17 mouse cellular contexts compared by ENCODE assay signal in genomic region chr12:53999647-54000637, GRCm38 (mm10).
DNase-seq lines count a peak whose midpoint lies in the region; ATAC-seq lines count a peak whose summit lies in the region.
"Had no signal": no experiment of that assay in that cellular context is flagged by ENCODE, and none has a peak within 500 bp of the region (broad histone marks: within the 10 kb centered on the region; RNA-seq: fewer than 3 reads in every experiment).

No protein-coding gene starts in this region.

- no peaks in the 10 kb centered on the region; the same call in 1 of the 2 replicates for H3K4me1 ChIP-seq in kidney, embryonic 14.5 days (ENCODE audit: control insufficient read depth, insufficient read depth, low read length)
- H3K4me1 ChIP-seq: liver, embryonic 12.5 days had no signal

- no peaks in the 10 kb centered on the region for H3K9me3 ChIP-seq in kidney, embryonic 14.5 days (ENCODE audit: control insufficient read depth, low read length)
- H3K9me3 ChIP-seq: liver, embryonic 12.5 days; neural tube, embryonic 12.5 days had no signal

- no peaks in the 10 kb centered on the region for H3K27me3 ChIP-seq in kidney, embryonic 14.5 days (ENCODE audit: control insufficient read depth, insufficient read depth, low read length)
- H3K27me3 ChIP-seq: liver, embryonic 12.5 days; neural tube, embryonic 12.5 days had no signal

- 25% methylated on average over 15 of the region's 15 CpGs for WGBS in kidney, embryonic 14.5 days

- DNase-seq in kidney, postnatal 25 days, result no peak
- DNase-seq in ZHBTc4 (ENCODE audit: low read depth, low spot score), result peak; percentile 5
- DNase-seq in left cerebral cortex, adult 11 months (ENCODE audit: low spot score), result no peak
- DNase-seq in urinary bladder, postnatal 10 days (ENCODE audit: low spot score), result no peak
- DNase-seq: adrenal gland, postnatal 10 days; cerebellum, adult 11 months; heart, adult 2 months; heart, postnatal 36 days; lung, postnatal 4 days; right cerebral cortex, postnatal 25 days had no signal

- no peak overlapping the region for H3K4me3 ChIP-seq in kidney, embryonic 14.5 days (ENCODE audit: low read length)
- H3K4me3 ChIP-seq: heart, adult 2 months; liver, embryonic 12.5 days; neural tube, embryonic 12.5 days had no signal

- H3K9ac ChIP-seq in kidney, embryonic 14.5 days (ENCODE audit: low read depth, low read length), result no peak overlapping the region
- H3K9ac ChIP-seq: liver, embryonic 12.5 days; neural tube, embryonic 12.5 days had no signal

- no peaks in the 10 kb centered on the region for H3K36me3 ChIP-seq in kidney, embryonic 14.5 days (ENCODE audit: control insufficient read depth, insufficient read depth, low read length)
- H3K36me3 ChIP-seq: liver, embryonic 12.5 days had no signal

- no peak overlapping the region for H3K27ac ChIP-seq in kidney, embryonic 14.5 days (ENCODE audit: low read depth, low read length)
- H3K27ac ChIP-seq: heart, adult 2 months; liver, embryonic 12.5 days; neural tube, embryonic 12.5 days; stomach, postnatal 0 days had no signal

- no peak overlapping the region for H3K4me2 ChIP-seq in kidney, embryonic 14.5 days (replicated peaks; ENCODE audit: low read depth, low read length)
- H3K4me2 ChIP-seq: liver, embryonic 12.5 days; neural tube, embryonic 12.5 days had no signal

- peak; percentile 82 for ATAC-seq in kidney, embryonic 14.5 days (ENCODE audit: low FRiP score, low TSS enrichment)
- peak; percentile 35; the same call in 1 of the 2 replicates for ATAC-seq in granulocyte monocyte progenitor cell, adult 5-6 weeks (replicated peaks; ENCODE audit: poor library complexity, severe bottlenecking)
- ATAC-seq in megakaryocyte, adult 5-6 weeks (ENCODE audit: poor library complexity, severe bottlenecking), result peak; percentile 24; the same call in 1 of the 2 replicates
- ATAC-seq in erythroblast, adult 5-6 weeks (replicated peaks; ENCODE audit: low FRiP score, poor library complexity, severe bottlenecking), result no peak
- ATAC-seq: liver, embryonic 12.5 days had no signal
